Mouse (Mus musculus): Measurements from ENCODE around the gene Stx5a.

- TF ChIP-seq EP300 (optimal IDR thresholded peaks at IDR 0.05) (peak; percentile 72), CTCF (IDR thresholded peaks at IDR 0.05; ENCODE audit: low read depth) (no peak)
Measured at GRCm38 (mm10) chr19:8774086-8774835, 33.0 kb downstream of the Stx5a start, which contains the start of gene Tmem179b.

Data from stomach, postnatal 0 days (tissue).